Mouse (Mus musculus): Measurements from ENCODE around the gene 6430550D23Rik.

DNA sequence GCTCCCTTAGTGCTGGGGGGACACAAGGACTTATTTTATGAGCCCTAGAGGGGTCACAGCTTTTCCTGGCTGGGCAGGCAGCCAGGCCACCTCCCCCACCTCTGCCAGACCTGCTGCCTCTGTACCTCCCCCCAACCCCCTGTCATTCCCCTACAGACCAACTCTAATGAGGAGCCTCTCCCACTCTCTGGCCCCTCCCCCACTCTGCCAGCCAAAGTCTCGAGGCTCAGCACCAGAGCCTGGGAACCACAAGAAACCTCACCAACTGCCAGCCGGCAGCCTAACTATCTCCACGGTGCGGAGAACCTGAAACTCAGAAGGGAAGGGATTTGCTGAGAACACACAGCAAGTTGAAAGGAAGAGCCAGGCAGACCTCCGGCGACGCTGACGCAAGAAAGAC, 64.3 kb downstream of the 6430550D23Rik start:
- TF ChIP-seq CTCF (IDR thresholded peaks at IDR 0.05; ENCODE audit: control insufficient read depth, insufficient read depth, insufficient read length) (no peak), USF1 (IDR thresholded peaks at IDR 0.05; ENCODE audit: low read depth) (no peak), FOSL1 (IDR thresholded peaks at IDR 0.05; ENCODE audit: insufficient read depth, low read length, poor library complexity, severe bottlenecking) (no peak), MYOG (IDR thresholded peaks at IDR 0.05; ENCODE audit: control insufficient read depth, extremely low read depth, insufficient read length) (no peak), MYOD1 (IDR thresholded peaks at IDR 0.05; ENCODE audit: control insufficient read depth, insufficient read length, low read depth) (no peak), CEBPB (IDR thresholded peaks at IDR 0.05; ENCODE audit: low read depth) (no peak), MAX (IDR thresholded peaks at IDR 0.05) (no peak)

All from C2C12 (cell line).